In genomic region chr1:109985468-109985867, GRCm38 (mm10) we compare ENCODE assay signal across 9 mouse cellular contexts. TPM values are rescaled to one million over a fixed set of nuclear protein-coding genes. Genes with fewer than 3 reads are reported as not detected.
DNase-seq lines count a peak whose midpoint lies in the region.
"Had no signal": no experiment of that assay in that cellular context is flagged by ENCODE, and none has a peak within 500 bp of the region (broad histone marks: within the 10 kb centered on the region; RNA-seq: fewer than 3 reads in every experiment).

No protein-coding gene starts in this region.

- peak; percentile 18 to 39 for DNase-seq in left cerebral cortex, postnatal 10 days (ENCODE audit: extremely low spot score in 1 of 2, low spot score in 2 of 2)
- DNase-seq in left cerebral cortex, adult 8-10 months (ENCODE audit: low spot score in 2 of 2): no peak
- peak; percentile 81 for DNase-seq in embryo, embryonic 11 days
- DNase-seq in layer of hippocampus, postnatal 14 days (ENCODE audit: low spot score in 2 of 2): peak; percentile 12 to 42
- peak; percentile 27 for DNase-seq in retina, postnatal 7 days (ENCODE audit: low read depth, low spot score)
- DNase-seq in adrenal gland, adult 2 months: no peak
- DNase-seq in adrenal gland, adult 18-20 months (ENCODE audit: low spot score in 2 of 2): no peak
- no peak for DNase-seq in thymus, postnatal 10 days (ENCODE audit: low spot score in 2 of 2)
- DNase-seq: gastrocnemius, postnatal 10 days had no signal

- intact Hi-C loops in left cerebral cortex, postnatal 10 days (cut with DNase I): no loop called here

RNA-seq across cellular contexts. Expression of gene Cdh7, which starts 3.2 kb away (rescaled TPM):
- total RNA-seq in left cerebral cortex, postnatal 10 days (2021): 10 to 100 TPM; 17.3 to 20.1 TPM
- 10 to 100 TPM; 20.5 to 29.7 (median 25.6) TPM for total RNA-seq in left cerebral cortex, adult 8-10 months (2022)
- total RNA-seq in layer of hippocampus, postnatal 14 days (2021): 1 to 10 TPM; 3.7 to 4.6 TPM
- total RNA-seq in adrenal gland, adult 2 months (2021): under 1 TPM in 1 of 2 experiments, not detected in 1; 0.26 TPM
- not detected in 2 replicates for polyA plus RNA-seq in adrenal gland, adult 2 months (2012; rRNA removed)
- total RNA-seq in adrenal gland, adult 18-20 months (2021): under 1 TPM; 0.16 to 0.17 TPM

Comparison
In these comparisons a context has a peak if more than half of its experiments do, and no peak if none do; other contexts are left out.
1. DNase-seq: peak in left cerebral cortex, postnatal 10 days (2 of 2), embryo, embryonic 11 days (single experiment), layer of hippocampus, postnatal 14 days (2 of 2) and retina, postnatal 7 days (single experiment); none in left cerebral cortex, adult 8-10 months (0 of 2), adrenal gland, adult 2 months (single experiment), adrenal gland, adult 18-20 months (0 of 2) and thymus, postnatal 10 days (0 of 2).